Mouse (Mus musculus) lung, adult 18-20 months (tissue): ENCODE measurements at regions not wholly inside any gene's neighbourhood (a gene's known extent, or its start where the extent isn't known, plus 50 kb on each side); places are given as distances from the start of the nearest gene placed in this dataset.
"Not testable (repeated sequence)": the region's sequence is repeated elsewhere in the genome, so short reads cannot be mapped to it uniquely, and the experiment has no call there.

ENCODE experiments used
- DNase-seq, 2 experiments: peaks; one replicate each; pipeline ENCODE4 v3.0.0; 2022; ENCODE audit warnings: mixed read lengths in 2 of 2

GRCm38 (mm10) chr3:65608385-65608784 lies 57.6 kb upstream of the Lekr1 start:
- DNase-seq: no peak

GRCm38 (mm10) chr3:65611712-65612111 lies 54.3 kb upstream of the Lekr1 start:
- DNase-seq: no peak

GRCm38 (mm10) chr3:65612387-65612786 lies 53.6 kb upstream of the Lekr1 start:
- peak; percentile 25 to 41 for DNase-seq

GRCm38 (mm10) chr3:65612968-65613367 lies 53.1 kb upstream of the Lekr1 start:
- peak; percentile 27 to 56 for DNase-seq

- DNase-seq: not testable (repeated sequence)
Observed at GRCm38 (mm10) chr3:65614901-65615300, 51.1 kb upstream of the Lekr1 start.
